Mouse (Mus musculus): ENCODE measurements around the gene Il1f8.
"Not testable (repeated sequence)": the region's sequence is repeated elsewhere in the genome, so short reads cannot be mapped to it uniquely, and the experiment has no call there.

Gene Il1f8

GRCm38 (mm10) chr2:24152861-24153260 lies at the start of gene Il1f8:
Gene Il1f8 (plus strand): TSS chr2:24153161.
- DNase-seq (ENCODE audit: low read depth): no peak

DNA sequence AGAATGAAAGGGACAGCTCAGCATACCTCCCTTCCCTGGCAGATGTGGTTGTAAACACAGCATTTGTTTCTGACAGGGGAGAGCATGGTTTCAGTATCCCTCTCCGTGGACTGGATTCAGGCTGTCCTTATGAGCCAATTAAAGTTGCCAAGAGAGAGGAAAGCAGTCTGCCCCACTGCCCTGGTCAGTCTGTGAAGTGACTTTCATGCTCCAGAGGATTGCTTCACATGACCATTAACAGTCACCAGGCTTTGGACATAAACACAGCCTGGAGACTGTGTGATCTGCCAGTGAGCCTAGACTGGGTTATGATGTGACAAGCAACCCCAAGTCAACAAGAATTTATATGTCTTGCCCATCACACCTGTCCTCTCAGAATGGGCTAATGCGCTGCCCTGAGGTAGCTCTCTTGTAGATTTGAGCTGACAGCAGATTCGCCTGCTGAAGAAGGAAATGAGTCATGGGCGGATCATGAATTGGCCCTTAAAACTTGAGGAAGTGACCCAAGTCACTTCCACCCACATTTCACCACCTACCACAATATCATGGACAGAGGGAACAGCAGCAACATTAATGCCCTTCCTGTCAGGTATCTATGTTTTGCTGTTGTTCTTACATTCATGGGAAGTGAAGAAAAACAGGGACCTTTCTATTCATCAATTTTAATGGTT lies 49.2 kb upstream of the Il1f8 start:
- DNase-seq (ENCODE audit: low read depth): no peak

DNA sequence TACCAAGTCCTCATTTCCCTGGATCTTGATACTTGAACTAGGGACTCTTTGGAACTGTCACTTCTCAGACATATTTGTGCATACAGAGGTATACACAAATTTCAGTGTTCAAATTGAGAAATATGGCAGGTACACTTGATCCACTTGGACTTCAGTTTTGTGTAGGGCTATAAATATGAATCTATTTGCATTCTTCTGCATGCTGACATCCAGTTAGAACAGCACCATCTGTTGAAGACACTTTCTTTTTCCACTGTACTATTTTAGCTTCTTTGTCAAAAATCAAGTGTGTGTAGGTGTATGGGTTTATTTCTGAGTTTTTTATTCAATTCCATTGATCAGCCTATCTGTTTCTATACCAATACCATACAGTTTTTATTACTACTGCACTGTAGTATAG lies 43.9 kb upstream of the Il1f8 start:
- DNase-seq (ENCODE audit: low read depth): no peak

- no peak for DNase-seq (ENCODE audit: low read depth)
Measured at GRCm38 (mm10) chr2:24134373-24134772, 18.6 kb upstream of the Il1f8 start.

DNA sequence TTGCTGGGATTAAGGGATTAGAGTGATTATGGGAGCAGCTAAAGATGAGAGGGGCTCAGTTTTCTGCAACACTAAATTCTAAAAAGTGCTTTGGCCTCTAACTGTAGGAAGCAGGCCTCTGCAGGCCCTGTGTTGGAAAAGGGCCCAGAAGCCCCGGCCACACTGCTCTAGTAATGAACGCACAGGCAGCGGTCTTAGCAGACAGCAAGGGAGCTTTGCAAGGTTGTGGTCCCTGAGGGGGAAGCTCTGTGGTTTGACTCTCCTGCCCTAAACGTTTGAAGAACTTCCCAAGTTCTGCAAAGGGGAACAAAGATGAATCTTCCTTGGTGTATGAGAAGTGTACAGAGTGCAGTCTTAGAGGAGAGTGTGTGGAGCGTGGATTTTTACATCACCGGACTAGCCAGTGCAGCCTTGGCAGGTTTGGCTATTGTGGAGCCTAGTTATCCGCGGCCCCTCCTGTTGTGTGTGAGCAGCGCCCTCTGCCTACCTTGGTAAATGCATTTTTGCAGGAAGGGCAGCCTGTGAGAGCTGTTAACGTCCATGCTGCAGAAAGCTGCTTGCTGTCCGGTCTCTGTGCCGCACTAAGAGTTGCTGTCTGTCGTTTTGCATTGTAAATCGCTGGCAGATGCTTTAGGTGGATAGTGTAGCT lies 28.8 kb downstream of the Il1f8 start:
- peak; percentile 31 for DNase-seq (ENCODE audit: low read depth)

GRCm38 (mm10) chr2:24182423-24183147 lies 29.6 kb downstream of the Il1f8 start:
- DNase-seq (ENCODE audit: low read depth): not testable (repeated sequence)

GRCm38 (mm10) chr2:24184092-24184491 lies 31.1 kb downstream of the Il1f8 start:
- DNase-seq (ENCODE audit: low read depth): not testable (repeated sequence)

DNA sequence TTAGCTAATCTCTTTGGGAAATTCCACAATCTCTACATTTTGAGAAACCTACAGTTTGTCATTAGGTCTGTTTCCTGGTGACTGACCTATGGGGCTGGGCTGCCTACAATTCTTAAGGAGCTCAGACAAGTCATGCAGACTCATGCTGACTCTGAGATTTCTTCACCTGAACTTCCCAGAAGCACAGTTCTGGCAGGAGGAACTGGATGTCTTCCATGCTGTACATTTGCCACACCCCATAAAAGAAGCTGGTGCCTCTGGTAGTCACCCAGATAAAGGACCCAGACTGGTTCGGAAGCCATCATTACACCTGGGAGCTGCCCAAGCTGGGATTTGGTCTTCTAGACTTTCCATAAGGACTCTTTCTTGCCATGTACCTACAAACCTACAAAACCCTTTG lies 33.2 kb downstream of the Il1f8 start, which contains the start of gene Il1f9:
Gene Il1f9, plus strand, starts transcription at position 301 of the 400 bp plus-strand sequence.
- no peak for DNase-seq (ENCODE audit: low read depth)

GRCm38 (mm10) chr2:24187585-24187984 lies 34.6 kb downstream of the Il1f8 start:
- no peak for DNase-seq (ENCODE audit: low read depth)

- no peak for DNase-seq (ENCODE audit: low read depth)
Measured at GRCm38 (mm10) chr2:24188189-24188588, 35.2 kb downstream of the Il1f8 start.

All from c-Kit-positive CD71-negative TER-119-negative erythroid progenitor cells, embryonic 14.5 days (primary cell).